Mouse (Mus musculus): ENCODE data around the gene Klhdc3. TPM values are rescaled to one million over a fixed set of nuclear protein-coding genes. Genes with fewer than 3 reads are reported as not detected.

Klhdc3 gene
- 128 and 146 TPM in 2 replicates for polyA plus RNA-seq (2016; fragmentation: Nextera tagmentation; extraction: Ambion mirVana)

GRCm38 (mm10) chr17:46680760-46681373 is at the start of gene Klhdc3:
Klhdc3 (minus strand) TSS chr17:46680914.
- peaks cover 61% of the 10 kb centered on the region for H3K36me3 ChIP-seq
- no peaks in the 10 kb centered on the region for H3K9me3 ChIP-seq
- H3K4me1 ChIP-seq (replicated peaks) = peaks cover 45% of the 10 kb centered on the region
- peak; percentile 100 for DNase-seq (ENCODE audit: low spot score)
- H3K27ac ChIP-seq = peak within 1 kb of the TSS; percentile 92
- WGBS = under 1% methylated on average over 49 of the region's 49 CpGs
- peak within 1 kb of the TSS; percentile 91 for H3K4me3 ChIP-seq
- no peaks in the 10 kb centered on the region for H3K27me3 ChIP-seq (ENCODE audit: insufficient read depth, poor library complexity, severe bottlenecking)

DNA sequence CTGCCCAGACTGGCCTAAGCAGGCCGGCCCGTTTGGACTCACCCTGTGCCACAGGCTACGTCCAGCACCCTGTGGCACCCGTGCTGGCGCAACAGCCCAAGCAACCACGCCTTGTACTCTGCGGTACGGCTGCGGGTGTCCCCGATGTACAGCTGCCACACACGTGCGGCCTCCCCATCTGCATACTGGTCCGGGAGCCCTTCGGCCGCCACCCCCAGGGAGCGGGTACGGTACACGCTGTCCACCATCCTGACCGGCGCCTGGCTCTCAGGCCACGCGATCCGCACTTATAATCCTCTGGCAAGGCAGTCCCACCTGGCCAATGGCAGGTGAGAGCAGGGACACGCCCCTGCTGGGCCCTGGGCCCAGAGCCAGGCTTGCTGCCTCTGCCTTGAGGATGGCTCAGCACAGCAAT is 48.2 kb upstream of the Klhdc3 start, which contains the start of gene Gnmt:
TSS of gene Gnmt (minus strand) at position 265 of the 415 bp plus-strand sequence.
- Histone ChIP-seq H3K27ac (no peak within 1 kb of the TSS), H3K4me3 (no peak within 1 kb of the TSS), H3K36me3 (peaks cover 26% of the 10 kb centered on the region), H3K9me3 (no peaks in the 10 kb centered on the region), H3K4me1 (replicated peaks) (peaks cover 15% of the 10 kb centered on the region), H3K27me3 (ENCODE audit: insufficient read depth, poor library complexity, severe bottlenecking) (peaks cover 22% of the 10 kb centered on the region)
- no peak for DNase-seq (ENCODE audit: low spot score)
- WGBS = 17% methylated on average over 24 of the region's 24 CpGs

DNA sequence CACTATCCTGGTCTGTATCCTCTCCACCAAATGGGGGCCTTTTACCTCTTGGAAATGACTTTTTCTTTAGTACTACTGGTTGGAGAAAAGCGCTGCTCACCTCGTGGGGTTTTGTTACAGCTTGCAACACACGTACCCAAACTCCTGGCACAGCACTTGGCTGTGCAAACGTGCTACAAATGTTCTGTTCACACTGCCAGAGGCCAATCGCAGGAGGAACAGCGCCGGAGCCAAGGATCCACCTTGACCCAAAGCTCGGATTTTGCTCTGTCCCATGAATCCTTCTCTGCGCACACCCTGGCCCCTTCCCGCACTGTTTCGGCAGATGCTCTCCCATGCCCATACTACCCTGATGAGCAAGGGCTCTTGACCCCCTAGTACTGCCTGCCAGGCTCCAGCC is 47.8 kb upstream of the Klhdc3 start:
- no peak overlapping the region for H3K4me3 ChIP-seq
- H3K36me3 ChIP-seq = peaks cover 30% of the 10 kb centered on the region
- no peak for DNase-seq (ENCODE audit: low spot score)
- no peaks in the 10 kb centered on the region for H3K9me3 ChIP-seq
- 48% methylated on average over 11 of the region's 11 CpGs for WGBS
- no peak overlapping the region for H3K27ac ChIP-seq
- peaks cover 15% of the 10 kb centered on the region for H3K4me1 ChIP-seq (replicated peaks)
- H3K27me3 ChIP-seq (ENCODE audit: insufficient read depth, poor library complexity, severe bottlenecking) = peaks cover 22% of the 10 kb centered on the region

GRCm38 (mm10) chr17:46728021-46728420 is 47.3 kb upstream of the Klhdc3 start:
- peaks cover 22% of the 10 kb centered on the region for H3K27me3 ChIP-seq (ENCODE audit: insufficient read depth, poor library complexity, severe bottlenecking)
- H3K4me3 ChIP-seq = no peak overlapping the region
- H3K27ac ChIP-seq = no peak overlapping the region
- H3K36me3 ChIP-seq = peaks cover 34% of the 10 kb centered on the region
- peaks cover 15% of the 10 kb centered on the region for H3K4me1 ChIP-seq (replicated peaks)
- H3K9me3 ChIP-seq = no peaks in the 10 kb centered on the region
- DNase-seq (ENCODE audit: low spot score) = peak; percentile 31
- WGBS = 38% methylated on average over 6 of the region's 6 CpGs

DNA sequence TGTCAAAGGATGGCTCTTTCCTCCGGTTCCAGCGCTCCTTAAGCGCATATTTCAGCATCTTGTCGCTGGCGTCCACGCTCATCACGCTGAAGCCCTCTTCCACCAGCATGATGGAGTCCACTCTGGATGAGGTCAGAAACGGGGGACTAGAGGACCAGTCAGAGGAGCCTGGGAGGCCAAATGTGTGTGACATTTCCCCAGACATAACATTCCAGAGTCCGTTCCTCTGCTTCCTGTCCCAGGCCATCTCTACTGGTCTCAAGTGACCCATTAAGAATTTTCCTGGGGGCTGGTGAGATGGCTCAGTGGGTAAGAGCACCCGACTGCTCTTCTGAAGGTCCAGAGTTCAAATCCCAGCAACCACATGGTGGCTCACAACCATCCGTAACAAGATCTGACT is 46.6 kb upstream of the Klhdc3 start:
- WGBS = 91% methylated on average over 11 of the region's 11 CpGs
- Histone ChIP-seq H3K9me3 (no peaks in the 10 kb centered on the region), H3K27ac (no peak overlapping the region), H3K27me3 (ENCODE audit: insufficient read depth, poor library complexity, severe bottlenecking) (peaks cover 22% of the 10 kb centered on the region), H3K4me3 (no peak overlapping the region), H3K36me3 (peaks cover 40% of the 10 kb centered on the region), H3K4me1 (replicated peaks) (peaks cover 15% of the 10 kb centered on the region)
- DNase-seq (ENCODE audit: low spot score) = no peak

DNA sequence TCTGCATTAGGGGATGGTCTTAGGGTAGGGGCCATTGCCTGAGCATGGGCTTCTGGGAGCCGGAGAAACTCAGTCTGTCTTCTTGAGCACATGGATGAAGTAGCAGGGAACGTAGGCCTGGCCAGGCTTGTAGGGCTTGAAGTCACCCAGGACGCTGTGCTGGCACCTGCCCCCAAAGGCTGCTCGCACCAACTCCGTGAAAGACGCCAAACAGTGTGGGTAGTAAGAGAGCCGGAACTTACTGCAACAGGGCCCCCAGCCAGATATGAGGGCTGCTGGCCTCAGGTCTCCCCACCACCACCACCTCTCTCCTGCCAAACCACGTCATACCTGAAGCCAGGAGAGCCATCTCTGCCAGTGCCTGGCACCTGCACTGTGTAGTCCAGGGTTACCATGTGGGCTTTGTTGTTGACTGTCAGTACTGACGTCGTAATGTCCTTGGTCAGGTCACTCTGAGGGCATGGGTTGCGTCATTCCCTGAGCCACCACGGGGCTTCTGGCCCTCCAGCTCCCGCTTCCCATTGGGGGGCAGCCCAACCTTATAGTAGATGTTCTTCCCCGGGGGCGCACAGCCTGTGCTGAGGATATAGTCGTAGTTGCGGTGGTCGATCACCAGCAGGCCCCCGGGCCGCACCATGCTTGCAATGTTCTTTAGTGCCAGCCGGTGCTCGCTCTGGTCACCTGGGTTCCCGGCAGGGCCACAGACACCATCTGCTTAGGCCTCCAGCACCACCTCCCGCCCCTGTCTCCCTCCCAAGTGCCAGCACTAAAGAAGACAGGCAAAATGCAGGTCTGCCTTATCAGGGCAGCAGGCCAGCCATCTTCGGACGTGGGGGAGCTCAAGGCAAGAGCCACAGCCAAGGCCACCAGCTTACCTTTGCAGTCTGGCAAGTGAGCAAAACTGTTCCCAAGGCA is 45.3 kb upstream of the Klhdc3 start:
- H3K27ac ChIP-seq = no peak overlapping the region
- no peak for DNase-seq (ENCODE audit: low spot score)
- peaks cover 22% of the 10 kb centered on the region for H3K27me3 ChIP-seq (ENCODE audit: insufficient read depth, poor library complexity, severe bottlenecking)
- 94% methylated on average over 26 of the region's 26 CpGs for WGBS
- H3K4me3 ChIP-seq = no peak overlapping the region
- H3K4me1 ChIP-seq (replicated peaks) = peaks cover 15% of the 10 kb centered on the region
- H3K36me3 ChIP-seq = peaks cover 52% of the 10 kb centered on the region
- no peaks in the 10 kb centered on the region for H3K9me3 ChIP-seq

DNA sequence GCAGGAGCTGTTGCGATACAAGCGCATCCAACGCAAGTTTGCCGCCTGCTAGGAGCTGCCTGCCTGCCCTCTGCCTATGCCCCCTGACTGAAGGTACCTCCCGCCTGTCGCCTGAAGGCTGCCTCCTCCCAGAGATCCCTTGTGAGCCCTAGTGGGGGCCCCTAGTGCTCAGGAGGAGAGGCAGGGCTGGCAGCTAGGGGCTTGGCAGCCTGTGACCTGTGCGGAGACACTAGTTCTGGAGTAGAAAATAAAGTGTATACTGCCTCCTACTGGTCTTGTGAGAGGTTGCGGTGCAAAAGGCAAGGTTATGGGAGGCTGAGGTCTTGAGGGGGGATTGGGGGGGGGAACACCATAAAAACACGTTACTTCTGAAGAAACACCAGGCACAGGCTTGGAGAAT is 44.6 kb upstream of the Klhdc3 start:
- peak; percentile 48 for DNase-seq (ENCODE audit: low spot score)
- Histone ChIP-seq H3K27me3 (ENCODE audit: insufficient read depth, poor library complexity, severe bottlenecking) (peaks cover 22% of the 10 kb centered on the region), H3K36me3 (peaks cover 58% of the 10 kb centered on the region), H3K4me1 (replicated peaks) (peaks cover 15% of the 10 kb centered on the region), H3K27ac (peak overlapping the region; percentile 3; the same call in 1 of the 2 replicates), H3K9me3 (no peaks in the 10 kb centered on the region), H3K4me3 (peak overlapping the region; percentile 13; the same call in 1 of the 2 replicates)
- WGBS = 48% methylated on average over 9 of the region's 9 CpGs

- WGBS = 77% methylated on average over 20 of the region's 20 CpGs
These were observed 43.9 kb upstream of the Klhdc3 start for GRCm38 (mm10) chr17:46724477-46725084.

DNA sequence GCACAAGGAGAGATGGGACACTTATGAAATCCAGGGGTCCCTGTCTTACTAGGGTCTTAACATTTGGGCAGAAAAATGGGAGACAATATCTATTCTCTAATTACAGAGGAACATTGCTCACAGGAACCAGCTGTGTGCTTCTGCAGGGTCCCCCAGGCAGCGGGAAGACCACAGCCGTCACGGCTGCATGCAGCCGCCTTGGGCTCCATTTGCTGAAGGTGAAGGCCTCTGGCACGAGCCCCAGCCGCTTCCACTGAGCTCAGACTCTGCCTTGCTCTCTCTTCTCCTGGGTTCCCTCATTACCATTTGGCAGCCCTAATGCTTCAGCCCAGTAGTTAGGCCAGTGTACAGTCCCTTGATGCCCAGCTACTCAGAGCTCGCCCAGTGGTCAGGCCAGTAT is 40.4 kb upstream of the Klhdc3 start:
- H3K9me3 ChIP-seq = no peaks in the 10 kb centered on the region
- 0 out of 2 replicates have a peak, but pooled peaks cover 8% of the 10 kb centered on the region for H3K4me1 ChIP-seq (replicated peaks)
- no peak overlapping the region for H3K27ac ChIP-seq
- no peaks in the 10 kb centered on the region for H3K27me3 ChIP-seq (ENCODE audit: insufficient read depth, poor library complexity, severe bottlenecking)
- WGBS = 91% methylated on average over 7 of the region's 7 CpGs
- H3K4me3 ChIP-seq = no peak overlapping the region
- peaks cover 72% of the 10 kb centered on the region for H3K36me3 ChIP-seq
- no peak for DNase-seq (ENCODE audit: low spot score)

More at GRCm38 (mm10) chr17:46724477-46725084, 43.9 kb upstream of the Klhdc3 start:
- no peak for DNase-seq (ENCODE audit: low spot score)
- Histone ChIP-seq H3K9me3 (no peaks in the 10 kb centered on the region), H3K4me3 (no peak overlapping the region; the same call in 1 of the 2 replicates), H3K36me3 (peaks cover 62% of the 10 kb centered on the region), H3K27me3 (ENCODE audit: insufficient read depth, poor library complexity, severe bottlenecking) (peaks cover 19% of the 10 kb centered on the region), H3K27ac (no peak overlapping the region), H3K4me1 (replicated peaks) (peaks cover 15% of the 10 kb centered on the region)

GRCm38 (mm10) chr17:46714756-46715481 is 34.2 kb upstream of the Klhdc3 start:
- Histone ChIP-seq H3K36me3 (peaks cover 46% of the 10 kb centered on the region), H3K9me3 (no peaks in the 10 kb centered on the region), H3K27me3 (ENCODE audit: insufficient read depth, poor library complexity, severe bottlenecking) (no peaks in the 10 kb centered on the region), H3K4me3 (no peak overlapping the region), H3K4me1 (replicated peaks) (peaks cover 32% of the 10 kb centered on the region), H3K27ac (no peak overlapping the region)
- 93% methylated on average over 11 of the region's 11 CpGs for WGBS
- DNase-seq (ENCODE audit: low spot score) = no peak

- no peak for DNase-seq (ENCODE audit: low spot score)
These were observed 33.1 kb upstream of the Klhdc3 start for GRCm38 (mm10) chr17:46713849-46714248.

DNA sequence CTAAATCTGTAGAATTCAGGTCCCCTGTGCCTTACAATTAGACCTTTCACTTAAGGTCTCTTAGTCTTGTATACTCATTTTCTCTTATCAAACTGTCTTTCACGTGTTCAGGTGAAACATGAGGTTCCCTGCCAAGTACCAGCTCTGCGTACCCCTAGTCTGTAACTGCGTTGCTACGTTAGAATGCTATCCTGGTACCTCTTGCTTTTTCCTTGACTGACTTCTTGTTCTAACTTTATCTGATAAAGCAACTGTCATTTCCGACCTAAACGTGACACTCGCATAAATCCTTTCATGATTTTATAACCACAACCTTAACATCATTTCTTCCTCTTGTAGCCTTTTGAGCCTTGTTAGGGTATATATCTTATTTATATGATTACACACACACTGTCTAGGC is 31.7 kb upstream of the Klhdc3 start:
- 76% methylated on average over 7 of the region's 7 CpGs for WGBS
- no peaks in the 10 kb centered on the region for H3K9me3 ChIP-seq
- peak overlapping the region; percentile 100 for H3K4me3 ChIP-seq
- H3K27me3 ChIP-seq (ENCODE audit: insufficient read depth, poor library complexity, severe bottlenecking) = no peaks in the 10 kb centered on the region
- no peak for DNase-seq (ENCODE audit: low spot score)
- H3K36me3 ChIP-seq = peaks cover 42% of the 10 kb centered on the region
- 0 out of 2 replicates have a peak overlapping the region, but pooled peaks have one; percentile 89 for H3K27ac ChIP-seq
- peaks cover 32% of the 10 kb centered on the region for H3K4me1 ChIP-seq (replicated peaks)

More at GRCm38 (mm10) chr17:46713849-46714248, 33.1 kb upstream of the Klhdc3 start:
- Histone ChIP-seq H3K36me3 (peaks cover 46% of the 10 kb centered on the region), H3K27me3 (ENCODE audit: insufficient read depth, poor library complexity, severe bottlenecking) (no peaks in the 10 kb centered on the region), H3K4me1 (replicated peaks) (peaks cover 32% of the 10 kb centered on the region), H3K9me3 (no peaks in the 10 kb centered on the region), H3K4me3 (no peak overlapping the region), H3K27ac (no peak overlapping the region)
- 92% methylated on average over 9 of the region's 9 CpGs for WGBS

Measured in hindbrain, embryonic 10.5 days (tissue).